In genomic region chr4:106790938-106791337, GRCm38 (mm10) we compare ENCODE assay signal across 2 mouse cellular contexts.
TF ChIP-seq lines count a peak whose summit lies in the region.

No protein-coding gene starts in this region.

TF ChIP-seq in CH12.LX, 34 proteins besides CTCF, POLR2A, EP300 and RAD21:
- TF ChIP-seq ZKSCAN1 (IDR thresholded peaks at IDR 0.05; ENCODE audit: borderline replicate concordance, low read depth, low read length), result no peak
- TF ChIP-seq ELF1 (IDR thresholded peaks at IDR 0.05; ENCODE audit: low read depth, low read length), result no peak
- no peak for TF ChIP-seq ETS1 (conservative IDR thresholded peaks at IDR 0.05; ENCODE audit: low read depth, low read length)
- TF ChIP-seq MEF2A (IDR thresholded peaks at IDR 0.05; ENCODE audit: borderline replicate concordance, low read depth, low read length), result no peak
- no peak for TF ChIP-seq POLR2AphosphoS2 (IDR thresholded peaks at IDR 0.05; ENCODE audit: low read depth, low read length)
TF ChIP-seq in CH12.LX: peak in this region for 0.

TF ChIP-seq in MEL, 35 proteins besides CTCF, POLR2A, EP300 and RAD21:
- TF ChIP-seq ZMIZ1 (IDR thresholded peaks at IDR 0.05; ENCODE audit: low read depth, low read length) (no peak), ZNF384 (IDR thresholded peaks at IDR 0.05; ENCODE audit: low read depth, low read length) (no peak), KAT2A (conservative IDR thresholded peaks at IDR 0.05; ENCODE audit: low read depth, low read length) (no peak), MAX (IDR thresholded peaks at IDR 0.05; ENCODE audit: low read length) (no peak), JUND (IDR thresholded peaks at IDR 0.05; ENCODE audit: low read depth, low read length) (no peak), POLR2AphosphoS5 (IDR thresholded peaks at IDR 0.05; ENCODE audit: borderline replicate concordance, low read depth, low read length) (no peak), MYC (IDR thresholded peaks at IDR 0.05; ENCODE audit: low read depth, low read length) (no peak), USF2 (IDR thresholded peaks at IDR 0.05; ENCODE audit: borderline replicate concordance in 1 of 2, insufficient read depth in 1 of 2, low read depth in 1 of 2, low read length in 2 of 2) (no peak), SMC3 (IDR thresholded peaks at IDR 0.05; ENCODE audit: low read depth, low read length) (no peak)
